Mouse (Mus musculus): ENCODE measurements around the gene Cyb5rl. TPM values are rescaled to one million over a fixed set of nuclear protein-coding genes. Genes with fewer than 3 reads are reported as not detected.

Gene Cyb5rl
- polyA plus RNA-seq, 1 experiment from 2014 or later: 4.3 TPM

DNA sequence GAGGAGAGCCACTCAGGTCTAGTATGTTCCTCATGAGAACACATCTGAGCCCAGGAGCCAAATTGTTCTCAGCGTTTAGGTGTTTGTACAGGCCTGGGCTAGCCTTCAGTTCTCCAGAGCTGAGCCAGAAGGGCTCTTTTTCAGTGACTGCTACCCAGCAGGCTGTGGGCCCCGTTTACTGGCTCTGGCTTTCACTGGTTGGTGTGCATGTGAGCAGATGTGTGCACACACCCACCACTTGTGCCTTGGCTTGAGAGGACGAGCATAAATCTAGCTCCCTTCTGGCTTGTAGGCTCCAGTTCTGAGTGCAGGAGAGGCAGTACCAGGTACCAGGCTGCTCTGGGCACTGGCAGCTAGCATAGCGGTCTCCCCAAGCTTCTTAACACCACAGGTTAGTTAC lies 28.5 kb upstream of the Cyb5rl start:
- no peaks in the 10 kb centered on the region for H3K27me3 ChIP-seq (replicated peaks)
- H3K9me3 ChIP-seq: no peaks in the 10 kb centered on the region
- 0 out of 2 replicates have a peak overlapping the region, but pooled peaks have one; percentile 12 for H3K9ac ChIP-seq
- no peak overlapping the region for H3K27ac ChIP-seq (replicated peaks)
- H3K4me3 ChIP-seq: no peak overlapping the region
- no peak overlapping the region for H3K4me2 ChIP-seq
- no peak for ATAC-seq (ENCODE audit: extremely low read depth, insufficient number of reproducible peaks, low FRiP score, low TSS enrichment)
- H3K4me1 ChIP-seq: peaks cover 12% of the 10 kb centered on the region
- peaks cover 96% of the 10 kb centered on the region for H3K36me3 ChIP-seq
- 75% methylated on average over 4 of the region's 4 CpGs for WGBS

DNA sequence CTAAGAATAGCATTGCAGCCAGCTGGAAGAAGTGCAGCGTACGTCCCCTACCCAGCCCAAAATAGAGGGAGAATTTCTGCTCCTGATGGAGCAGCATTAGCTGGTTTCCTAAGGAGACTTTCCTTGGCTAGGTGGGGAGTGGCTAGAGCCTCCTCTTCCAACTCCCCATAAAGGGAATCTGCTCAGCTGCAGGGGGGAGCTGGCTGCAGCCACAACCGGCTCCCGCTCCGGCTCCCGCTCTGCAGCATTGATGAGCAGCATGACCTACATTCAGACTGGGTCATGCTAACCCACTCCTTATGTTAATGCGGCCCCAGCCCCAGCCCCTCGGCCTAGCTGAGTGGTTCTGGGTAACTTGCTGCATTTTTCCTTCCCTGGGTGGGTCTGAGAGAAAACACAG lies 27.5 kb upstream of the Cyb5rl start:
- peaks cover 97% of the 10 kb centered on the region for H3K36me3 ChIP-seq
- H3K9me3 ChIP-seq: no peaks in the 10 kb centered on the region
- H3K4me1 ChIP-seq: peaks cover 12% of the 10 kb centered on the region
- H3K27ac ChIP-seq (replicated peaks): peak overlapping the region; percentile 3; the same call in 1 of the 2 replicates
- H3K27me3 ChIP-seq (replicated peaks): no peaks in the 10 kb centered on the region
- ATAC-seq (ENCODE audit: extremely low read depth, insufficient number of reproducible peaks, low FRiP score, low TSS enrichment): no peak
- no peak overlapping the region for H3K4me2 ChIP-seq
- H3K4me3 ChIP-seq: no peak overlapping the region
- H3K9ac ChIP-seq: 0 out of 2 replicates have a peak overlapping the region, but pooled peaks have one; percentile 47
- WGBS: 57% methylated on average over 8 of the region's 8 CpGs

DNA sequence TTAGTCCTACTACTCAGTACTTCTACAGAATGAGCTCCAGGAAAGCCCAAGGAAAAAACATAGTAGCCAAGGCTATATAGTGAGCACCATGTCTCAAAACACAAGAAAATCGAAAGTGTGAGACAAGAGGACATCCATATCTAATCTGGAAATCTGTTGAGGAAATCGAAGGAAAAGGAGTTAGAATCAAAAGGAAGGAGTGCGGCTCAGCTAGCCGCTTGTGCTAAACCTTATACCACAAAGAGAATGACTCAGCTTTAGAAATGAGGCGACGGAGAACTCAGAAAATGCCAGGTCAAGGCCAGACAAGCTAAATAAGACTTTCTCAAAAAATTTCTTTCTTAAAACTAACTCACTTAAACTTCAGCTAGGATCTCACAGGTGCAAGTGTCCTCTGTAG lies 24.5 kb upstream of the Cyb5rl start:
- ATAC-seq (ENCODE audit: extremely low read depth, insufficient number of reproducible peaks, low FRiP score, low TSS enrichment): no peak

DNA sequence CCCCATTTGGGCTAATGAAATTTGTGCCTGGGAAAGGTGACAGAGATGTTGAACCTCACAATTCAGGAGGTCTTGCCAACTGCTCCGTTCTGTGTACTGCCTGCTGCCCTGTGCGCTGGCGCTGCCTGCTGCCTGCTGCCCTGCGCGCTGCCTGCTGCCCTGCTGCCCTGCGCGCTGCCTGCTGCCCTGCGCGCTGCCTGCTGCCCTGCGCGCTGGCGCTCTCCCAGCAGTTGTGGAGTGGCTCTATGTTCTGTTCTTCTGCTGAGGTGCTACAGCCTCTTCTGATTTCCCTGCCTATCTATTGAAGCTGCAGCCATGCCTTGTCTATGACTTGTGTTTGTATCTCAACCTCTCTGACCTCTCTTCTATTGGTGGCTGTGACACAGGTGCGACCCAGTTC lies 21.6 kb upstream of the Cyb5rl start:
- Histone ChIP-seq H3K4me3 (no peak overlapping the region), H3K27ac (replicated peaks) (no peak overlapping the region), H3K4me1 (no peaks in the 10 kb centered on the region), H3K27me3 (replicated peaks) (no peaks in the 10 kb centered on the region), H3K36me3 (peaks cover 93% of the 10 kb centered on the region), H3K9ac (no peak overlapping the region), H3K4me2 (no peak overlapping the region), H3K9me3 (no peaks in the 10 kb centered on the region)
- WGBS: 96% methylated on average over 13 of the region's 13 CpGs
- no peak for ATAC-seq (ENCODE audit: extremely low read depth, insufficient number of reproducible peaks, low FRiP score, low TSS enrichment)

More for the DNA sequence above, 24.5 kb upstream of the Cyb5rl start:
- Histone ChIP-seq H3K4me2 (no peak overlapping the region), H3K27ac (replicated peaks) (no peak overlapping the region), H3K4me1 (peaks cover 12% of the 10 kb centered on the region), H3K9me3 (no peaks in the 10 kb centered on the region), H3K36me3 (peaks cover 97% of the 10 kb centered on the region), H3K27me3 (replicated peaks) (no peaks in the 10 kb centered on the region), H3K9ac (no peak overlapping the region), H3K4me3 (no peak overlapping the region)
- 79% methylated on average over 6 of the region's 6 CpGs for WGBS

DNA sequence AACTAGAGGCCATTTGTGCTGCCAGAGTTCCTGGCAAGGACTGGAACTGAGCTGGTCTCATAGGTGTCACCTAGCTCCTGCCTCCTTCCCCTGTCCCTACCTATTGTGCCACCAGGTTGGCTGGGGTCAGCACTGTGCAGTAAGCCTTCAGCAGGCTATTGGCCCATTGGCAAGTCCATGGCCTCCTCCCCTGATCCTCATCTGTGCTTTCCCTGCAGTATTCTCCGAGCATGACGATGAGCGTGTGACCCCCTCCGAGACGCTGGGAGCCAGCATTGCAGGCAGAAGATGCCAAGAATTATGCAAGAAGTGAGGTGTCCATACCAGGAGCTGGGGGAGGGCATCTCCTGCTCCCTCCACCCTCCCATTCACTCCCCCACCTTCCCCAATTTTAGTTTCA lies 19.0 kb upstream of the Cyb5rl start:
- Histone ChIP-seq H3K4me2 (no peak overlapping the region), H3K4me3 (no peak overlapping the region), H3K9ac (no peak overlapping the region), H3K27me3 (replicated peaks) (no peaks in the 10 kb centered on the region), H3K36me3 (peaks cover 70% of the 10 kb centered on the region), H3K4me1 (no peaks in the 10 kb centered on the region), H3K9me3 (no peaks in the 10 kb centered on the region), H3K27ac (replicated peaks) (no peak overlapping the region)
- 86% methylated on average over 5 of the region's 5 CpGs for WGBS
- ATAC-seq (ENCODE audit: extremely low read depth, insufficient number of reproducible peaks, low FRiP score, low TSS enrichment): no peak

DNA sequence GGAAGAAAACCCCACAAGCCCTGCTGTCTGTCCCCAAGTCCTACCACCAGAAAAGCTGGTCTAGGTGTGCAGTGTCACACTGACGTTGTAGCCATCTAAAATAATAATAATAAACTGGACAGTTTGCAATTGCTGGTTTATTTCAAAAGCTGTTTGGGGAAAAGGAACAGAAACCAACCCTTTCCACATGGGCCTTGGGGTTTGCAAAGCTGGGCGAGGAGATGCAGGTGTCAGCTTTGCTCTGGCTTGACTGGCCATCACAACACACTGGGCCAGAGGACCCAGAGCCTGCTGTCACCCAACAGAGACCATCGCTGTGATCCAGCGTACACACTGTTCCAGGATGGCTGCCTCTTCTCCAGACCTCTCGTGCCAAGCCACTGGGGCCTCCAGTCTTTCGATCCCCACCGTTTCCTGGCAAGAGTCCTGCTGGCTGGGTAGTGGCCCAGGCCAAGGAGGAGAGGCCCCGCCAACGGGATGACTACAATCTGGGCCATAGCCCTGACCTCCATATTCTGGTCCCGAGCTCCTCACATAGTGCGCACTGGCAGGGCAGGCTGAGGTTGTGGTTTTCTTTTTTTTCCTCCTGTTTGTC lies 18.1 kb upstream of the Cyb5rl start:
- Histone ChIP-seq H3K4me2 (no peak overlapping the region), H3K9ac (no peak overlapping the region), H3K4me3 (no peak overlapping the region), H3K27ac (replicated peaks) (no peak overlapping the region), H3K36me3 (peaks cover 61% of the 10 kb centered on the region), H3K9me3 (no peaks in the 10 kb centered on the region), H3K27me3 (replicated peaks) (no peaks in the 10 kb centered on the region), H3K4me1 (no peaks in the 10 kb centered on the region)
- no peak for ATAC-seq (ENCODE audit: extremely low read depth, insufficient number of reproducible peaks, low FRiP score, low TSS enrichment)
- WGBS: 89% methylated on average over 11 of the region's 11 CpGs

DNA sequence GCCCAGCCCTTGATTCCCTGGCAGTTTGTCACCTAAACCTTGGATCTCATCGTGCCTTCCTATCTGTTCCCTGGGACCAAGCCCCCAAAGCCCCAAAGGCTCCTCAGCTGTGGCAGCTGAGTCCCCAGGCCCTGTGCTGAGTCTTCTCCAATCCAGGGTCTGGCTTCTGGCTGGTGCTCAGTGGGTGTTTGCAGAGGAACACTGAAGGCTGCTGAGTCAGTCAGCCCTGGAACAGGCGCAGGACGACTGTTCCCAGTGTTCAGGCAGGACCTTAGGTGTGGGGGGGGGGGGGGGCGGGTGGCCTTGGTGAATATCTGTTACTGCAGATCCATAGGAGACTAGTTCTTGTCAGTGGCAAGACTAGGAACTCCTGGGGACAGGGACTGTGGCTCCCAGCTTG lies 14.9 kb upstream of the Cyb5rl start:
- Histone ChIP-seq H3K9ac (no peak overlapping the region), H3K27me3 (replicated peaks) (no peaks in the 10 kb centered on the region), H3K27ac (replicated peaks) (no peak overlapping the region), H3K36me3 (peaks cover 52% of the 10 kb centered on the region), H3K4me1 (no peaks in the 10 kb centered on the region), H3K4me3 (no peak overlapping the region), H3K9me3 (no peaks in the 10 kb centered on the region), H3K4me2 (no peak overlapping the region)
- 41% methylated on average over 4 of the region's 4 CpGs for WGBS
- ATAC-seq (ENCODE audit: extremely low read depth, insufficient number of reproducible peaks, low FRiP score, low TSS enrichment): no peak

DNA sequence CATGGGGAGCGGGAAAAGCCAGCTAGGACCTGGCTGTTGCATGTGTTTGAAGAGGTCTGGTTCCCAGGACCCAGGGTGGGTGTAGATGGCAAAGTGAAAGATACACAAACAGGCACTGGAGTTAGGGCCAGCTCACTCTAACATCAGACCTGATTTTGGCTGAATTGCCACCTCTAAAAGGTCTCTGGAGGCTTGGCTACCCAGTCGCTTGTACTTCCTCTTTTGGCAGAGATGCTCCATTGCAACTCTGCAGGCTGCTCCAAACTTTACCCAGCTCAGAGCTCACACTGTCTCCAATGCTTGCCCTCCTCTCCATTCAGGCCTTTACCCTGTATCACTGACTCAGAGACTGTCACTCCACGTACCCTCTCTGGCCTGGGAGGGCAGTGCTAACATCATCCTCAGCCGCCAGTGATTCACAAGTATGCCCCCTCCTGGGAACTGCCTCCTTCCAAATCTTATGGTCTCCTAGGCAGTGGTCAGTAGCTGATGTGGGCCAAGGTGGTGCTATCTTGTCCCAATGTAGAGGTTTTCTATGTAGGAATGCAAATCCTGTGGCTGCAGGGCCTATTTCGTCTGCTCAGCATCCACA lies 13.7 kb upstream of the Cyb5rl start:
- Histone ChIP-seq H3K4me1 (no peaks in the 10 kb centered on the region), H3K9me3 (no peaks in the 10 kb centered on the region), H3K36me3 (peaks cover 52% of the 10 kb centered on the region), H3K27ac (replicated peaks) (no peak overlapping the region), H3K4me3 (no peak overlapping the region), H3K27me3 (replicated peaks) (no peaks in the 10 kb centered on the region), H3K4me2 (no peak overlapping the region), H3K9ac (no peak overlapping the region)
- WGBS: 48% methylated on average over 5 of the region's 5 CpGs
- no peak for ATAC-seq (ENCODE audit: extremely low read depth, insufficient number of reproducible peaks, low FRiP score, low TSS enrichment)

DNA sequence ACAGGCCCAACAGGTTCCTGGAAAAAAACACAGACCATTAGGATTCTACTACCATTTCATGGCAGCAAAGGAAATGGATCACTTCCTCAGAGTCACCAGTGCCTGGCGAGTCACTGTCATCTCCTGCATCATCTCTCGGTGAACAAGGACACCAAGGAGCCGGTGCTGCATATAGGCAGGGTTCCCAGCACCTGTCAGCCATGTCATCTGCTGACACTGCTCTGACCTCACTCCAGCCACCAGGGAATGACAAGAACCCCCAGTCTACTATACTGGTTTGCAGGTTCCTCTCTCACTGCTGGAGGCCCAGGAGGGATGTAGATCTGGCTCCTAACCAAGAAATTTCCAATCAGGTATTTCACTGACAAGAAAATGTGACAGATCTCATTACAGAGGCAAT lies 10.7 kb upstream of the Cyb5rl start:
- Histone ChIP-seq H3K9ac (no peak overlapping the region), H3K9me3 (no peaks in the 10 kb centered on the region), H3K27me3 (replicated peaks) (no peaks in the 10 kb centered on the region), H3K4me1 (no peaks in the 10 kb centered on the region), H3K4me2 (no peak overlapping the region), H3K36me3 (peaks cover 65% of the 10 kb centered on the region), H3K27ac (replicated peaks) (peak overlapping the region; percentile 24; the same call in 1 of the 2 replicates), H3K4me3 (no peak overlapping the region)
- ATAC-seq (ENCODE audit: extremely low read depth, insufficient number of reproducible peaks, low FRiP score, low TSS enrichment): no peak
- WGBS: 54% methylated on average over 3 of the region's 3 CpGs

DNA sequence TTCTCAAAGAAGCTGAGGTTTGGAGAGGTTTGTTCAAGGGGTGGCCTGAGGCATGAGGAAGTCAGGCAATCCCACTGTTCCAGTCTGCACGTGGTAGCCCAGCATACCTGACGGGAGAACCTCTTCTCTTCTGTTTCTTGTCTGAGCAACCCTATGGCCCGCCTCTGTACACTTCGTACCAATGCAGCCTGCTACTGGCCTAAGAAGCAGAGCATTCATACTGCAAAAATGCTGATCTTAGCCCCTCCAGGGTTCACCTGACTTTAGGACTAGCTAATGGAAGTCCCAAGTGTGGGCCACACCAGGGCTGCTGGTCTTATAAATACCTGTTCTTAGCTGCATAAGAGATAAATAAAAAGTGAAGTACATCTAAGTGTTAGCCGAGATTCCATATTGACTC lies 8.4 kb upstream of the Cyb5rl start:
- H3K9ac ChIP-seq: no peak overlapping the region
- no peak for ATAC-seq (ENCODE audit: extremely low read depth, insufficient number of reproducible peaks, low FRiP score, low TSS enrichment)
- H3K4me2 ChIP-seq: no peak overlapping the region
- no peaks in the 10 kb centered on the region for H3K4me1 ChIP-seq
- H3K9me3 ChIP-seq: no peaks in the 10 kb centered on the region
- WGBS: 77% methylated on average over 5 of the region's 5 CpGs
- H3K27ac ChIP-seq (replicated peaks): no peak overlapping the region
- H3K27me3 ChIP-seq (replicated peaks): no peaks in the 10 kb centered on the region
- no peak overlapping the region for H3K4me3 ChIP-seq
- H3K36me3 ChIP-seq: peaks cover 87% of the 10 kb centered on the region

DNA sequence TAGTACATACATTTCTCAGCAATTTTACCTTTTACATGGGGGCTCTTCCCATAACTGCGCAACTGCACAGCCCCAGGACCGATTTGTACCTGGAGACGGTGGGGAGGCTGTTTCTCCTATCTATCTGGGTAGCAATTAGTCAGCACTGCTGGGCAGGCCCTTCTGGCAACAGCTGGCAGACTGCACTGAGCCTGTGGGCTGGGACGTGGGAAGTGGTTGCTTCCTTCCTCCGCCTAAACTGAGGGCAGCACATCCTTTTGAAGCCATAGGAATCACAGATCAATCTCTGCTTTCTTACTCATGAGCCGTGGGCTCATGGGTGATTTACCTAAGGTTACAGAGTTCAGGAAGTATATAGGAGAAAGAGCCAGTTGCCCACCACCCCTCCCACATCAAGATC lies 8.0 kb upstream of the Cyb5rl start:
- H3K4me3 ChIP-seq: no peak overlapping the region
- 82% methylated on average over 6 of the region's 6 CpGs for WGBS
- H3K27ac ChIP-seq (replicated peaks): no peak overlapping the region
- H3K9me3 ChIP-seq: no peaks in the 10 kb centered on the region
- H3K27me3 ChIP-seq (replicated peaks): no peaks in the 10 kb centered on the region
- no peak for ATAC-seq (ENCODE audit: extremely low read depth, insufficient number of reproducible peaks, low FRiP score, low TSS enrichment)
- H3K36me3 ChIP-seq: peaks cover 92% of the 10 kb centered on the region
- no peak overlapping the region for H3K4me2 ChIP-seq
- H3K9ac ChIP-seq: no peak overlapping the region
- no peaks in the 10 kb centered on the region for H3K4me1 ChIP-seq

DNA sequence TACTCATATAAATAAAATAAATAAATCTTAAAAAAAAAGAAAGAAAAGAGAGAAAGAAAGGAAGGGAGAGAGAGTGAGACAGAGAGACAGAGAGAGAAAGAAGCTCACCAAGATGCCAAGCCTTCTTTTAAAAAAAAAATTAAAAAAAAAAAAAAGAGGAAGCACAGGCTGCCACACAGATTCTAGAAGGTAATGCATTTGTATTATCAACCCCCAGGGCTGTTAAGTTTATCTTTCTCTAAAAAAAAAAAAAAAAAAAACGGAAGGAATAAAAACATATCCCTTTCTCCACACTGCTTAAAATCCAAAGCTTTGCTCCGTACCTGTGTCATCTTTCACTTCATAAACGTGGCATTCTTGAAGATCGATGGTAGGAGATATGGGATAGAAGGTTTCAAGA lies 5.2 kb upstream of the Cyb5rl start:
- H3K9me3 ChIP-seq: no peaks in the 10 kb centered on the region
- H3K27ac ChIP-seq (replicated peaks): no peak overlapping the region
- H3K27me3 ChIP-seq (replicated peaks): no peaks in the 10 kb centered on the region
- no peak overlapping the region for H3K9ac ChIP-seq
- no peak overlapping the region for H3K4me3 ChIP-seq
- no peak overlapping the region for H3K4me2 ChIP-seq
- peaks cover 10% of the 10 kb centered on the region for H3K4me1 ChIP-seq
- WGBS: 92% methylated on average over 4 of the region's 4 CpGs
- no peak for ATAC-seq (ENCODE audit: extremely low read depth, insufficient number of reproducible peaks, low FRiP score, low TSS enrichment)
- H3K36me3 ChIP-seq: peaks cover 80% of the 10 kb centered on the region
